Mouse (Mus musculus): ENCODE results near the gene Vps37c.

DNA sequence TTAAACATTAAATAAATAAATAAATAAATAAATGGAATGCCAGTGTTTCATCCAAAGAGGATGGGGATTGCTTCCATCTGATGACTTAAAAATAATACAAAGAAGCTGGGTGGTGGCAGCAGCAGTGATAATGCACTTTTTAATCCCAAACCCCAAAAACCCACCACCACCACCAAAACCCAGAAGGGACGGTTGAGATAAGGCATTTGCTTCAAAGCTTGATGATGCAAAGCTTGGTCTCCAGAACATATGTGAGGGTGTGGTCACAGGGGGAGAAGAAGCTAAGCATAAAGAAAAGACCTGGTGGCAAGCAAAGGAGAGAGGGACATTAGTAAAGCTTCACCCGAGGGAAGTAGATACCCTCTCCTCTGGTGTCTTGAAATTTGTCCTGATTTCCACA lies 26.6 kb upstream of the Vps37c start:
- TF ChIP-seq CTCF (IDR thresholded peaks at IDR 0.05) (no peak), EP300 (IDR thresholded peaks at IDR 0.05) (no peak)
